Mouse (Mus musculus) liver, adult (tissue): ENCODE measurements at regions not wholly inside any gene's neighbourhood (a gene's known extent, or its start where the extent isn't known, plus 50 kb on each side); places are given as distances from the start of the nearest gene placed in this dataset.

Source experiments
- GATA4 ChIP-seq: IDR thresholded peaks from 2 replicates; pipeline ENCODE4 v1.6.1; 2014; ENCODE audit warnings: mild to moderate bottlenecking, low read length; ENCODE audit not compliant: insufficient replicate concordance

DNA sequence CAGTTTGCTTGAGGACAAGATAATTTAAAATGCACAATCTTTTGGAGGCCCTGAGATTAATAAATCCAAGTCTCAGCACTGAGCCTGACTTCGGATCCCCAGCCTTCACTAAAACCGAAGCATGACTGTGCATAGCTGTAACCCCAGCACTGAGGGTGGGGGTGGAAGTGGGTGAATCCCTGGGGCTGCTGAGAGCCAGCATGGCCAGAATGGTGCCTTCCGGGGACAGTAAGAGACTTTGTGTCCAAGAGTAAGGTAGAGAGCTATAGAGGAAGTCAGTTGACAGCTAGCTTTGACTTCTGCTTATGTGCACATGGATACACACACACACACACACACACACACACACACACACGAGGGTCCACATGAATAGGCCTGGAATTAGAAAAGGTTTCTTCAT lies 198.3 kb downstream of the Ifng start:
- TF ChIP-seq GATA4, result no peak

DNA sequence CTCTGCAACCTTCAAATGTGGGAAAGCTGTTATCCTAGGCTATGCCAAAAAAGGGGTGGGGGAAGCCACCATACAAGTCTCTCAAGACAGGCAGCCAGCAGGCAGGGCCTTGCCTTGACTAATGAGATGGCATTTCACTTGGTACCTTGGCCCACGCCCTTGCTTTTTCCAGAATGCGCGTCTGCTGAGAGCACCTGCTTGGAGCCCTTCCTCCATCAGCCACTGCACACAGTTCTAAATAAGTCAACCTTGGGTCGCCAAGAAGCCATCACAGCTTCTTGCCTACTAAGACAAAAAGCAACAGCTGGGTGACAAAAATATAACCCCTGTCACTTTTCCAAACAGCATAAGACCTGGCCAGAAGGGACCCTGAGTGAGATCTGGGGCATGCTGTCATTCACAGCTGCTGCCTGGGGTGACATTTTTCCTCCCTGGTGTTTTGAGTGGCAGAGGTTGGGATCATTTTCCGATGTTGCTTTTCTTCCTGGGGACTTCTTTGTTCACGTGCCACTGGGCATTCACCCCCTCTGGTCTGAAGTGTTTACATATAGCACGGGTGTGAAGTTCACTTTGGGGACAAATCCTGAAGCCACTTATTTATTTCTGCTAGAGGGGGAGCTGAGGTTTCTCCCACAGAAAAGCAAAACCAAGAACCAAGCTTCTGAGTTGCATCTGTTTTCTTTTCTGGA lies 199.4 kb downstream of the Ifng start:
- no peak for TF ChIP-seq GATA4

DNA sequence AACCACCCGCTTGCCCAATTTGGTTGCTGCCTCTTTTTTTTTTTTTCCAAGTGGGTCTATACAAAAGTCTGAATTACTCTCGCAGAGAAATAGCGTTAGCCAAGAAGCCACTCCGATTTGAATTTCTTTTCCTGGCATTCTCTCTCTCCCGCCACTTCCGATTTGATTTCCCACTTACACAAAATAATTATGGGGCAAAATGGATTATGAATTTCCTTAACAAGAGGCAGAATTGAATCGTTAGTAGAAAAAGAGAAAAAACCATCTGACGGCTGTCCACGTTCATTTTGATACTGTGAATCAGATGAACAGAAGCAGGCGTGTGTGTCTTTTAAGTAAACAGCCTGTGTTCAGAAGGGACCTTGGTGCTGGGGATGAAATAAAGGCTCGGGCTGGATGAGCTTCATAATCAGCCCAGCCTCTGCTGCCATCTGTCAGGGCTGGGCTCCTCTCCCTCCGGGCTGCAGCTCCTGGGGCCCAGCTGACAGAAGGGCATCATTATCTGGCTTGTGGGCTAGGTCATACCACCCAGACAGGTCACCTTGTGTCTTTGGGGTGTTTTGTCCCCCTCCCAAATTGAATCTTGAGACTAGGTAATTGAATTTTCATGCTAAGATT lies 200.1 kb downstream of the Ifng start:
- TF ChIP-seq GATA4, result no peak

- no peak for TF ChIP-seq GATA4
These were observed 202.8 kb downstream of the Ifng start for GRCm38 (mm10) chr10:118643622-118644021.

DNA sequence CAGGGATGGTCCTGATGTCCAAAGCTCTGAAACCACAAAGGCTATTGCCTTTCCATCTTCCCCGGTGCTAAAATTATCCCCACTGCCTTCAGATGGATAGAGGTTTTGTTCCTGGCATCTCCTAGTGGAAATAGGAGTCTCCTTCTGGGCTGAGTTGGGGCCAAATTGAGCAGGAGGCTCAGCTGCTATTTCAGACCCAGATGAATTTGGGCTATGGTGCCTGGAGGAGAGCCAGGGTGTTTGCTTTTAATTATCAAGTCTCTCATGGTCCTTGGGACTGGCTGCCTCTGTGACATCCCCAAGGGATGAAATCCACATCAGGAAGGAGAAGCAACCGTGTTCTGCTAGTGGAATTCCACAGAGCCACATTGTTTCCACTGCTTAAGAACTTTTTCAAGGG lies 207.3 kb downstream of the Ifng start:
- no peak for TF ChIP-seq GATA4

DNA sequence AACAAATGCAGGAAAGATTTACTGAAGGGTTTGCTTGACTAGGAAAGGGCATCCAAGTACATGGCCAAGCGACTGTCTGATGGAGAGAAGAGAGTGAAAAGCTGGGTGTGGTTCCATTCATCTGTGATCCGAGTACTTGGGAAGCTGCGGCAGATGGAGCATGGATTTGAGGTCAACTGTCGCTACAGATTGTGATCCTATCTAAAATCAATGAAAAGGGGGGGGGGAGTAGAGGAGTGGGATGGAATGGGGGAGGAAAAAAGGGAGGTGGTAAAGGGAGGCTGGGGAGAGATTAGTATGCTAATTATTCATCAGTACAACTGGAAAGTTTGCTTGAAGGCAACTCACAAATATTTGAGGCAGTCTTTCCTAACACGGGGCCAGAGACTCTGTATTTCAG lies 213.4 kb downstream of the Dyrk2 start:
- no peak for TF ChIP-seq GATA4

- no peak for TF ChIP-seq GATA4
These were observed 204.0 kb downstream of the Dyrk2 start for GRCm38 (mm10) chr10:118666009-118666408.

GRCm38 (mm10) chr10:118675816-118676465 lies 194.1 kb downstream of the Dyrk2 start:
- TF ChIP-seq GATA4, result no peak

DNA sequence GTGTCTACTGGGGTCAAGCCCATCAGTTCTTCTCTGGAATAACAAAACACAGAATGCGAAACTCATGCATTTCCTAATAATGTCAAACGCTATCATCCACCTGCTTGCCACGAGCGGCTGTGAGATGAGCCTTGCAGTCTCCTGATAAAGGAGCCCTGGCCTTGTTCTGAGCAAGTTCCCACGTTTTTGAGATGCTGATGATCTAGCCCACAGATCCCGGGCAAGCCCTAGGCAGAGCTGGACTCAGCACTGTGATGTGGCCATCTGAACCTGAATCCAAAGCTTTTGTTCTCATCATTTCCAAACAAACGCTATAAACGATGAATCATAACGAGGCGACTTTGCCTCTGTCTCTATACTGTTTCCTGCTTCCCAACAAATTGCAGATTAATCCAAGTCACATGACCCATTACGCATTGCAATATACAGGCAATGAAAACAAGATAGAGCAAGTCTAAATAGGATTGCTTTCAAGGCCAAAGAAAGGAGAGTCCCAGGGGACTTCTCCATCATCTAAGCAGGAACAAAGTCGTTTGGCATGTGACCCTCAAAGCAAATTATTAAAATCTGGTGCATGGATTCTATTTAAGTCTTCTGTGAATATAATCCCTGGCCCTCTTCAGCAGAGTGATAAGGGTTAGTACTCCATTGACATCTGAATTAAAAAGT lies 191.1 kb downstream of the Dyrk2 start:
- TF ChIP-seq GATA4, result no peak

DNA sequence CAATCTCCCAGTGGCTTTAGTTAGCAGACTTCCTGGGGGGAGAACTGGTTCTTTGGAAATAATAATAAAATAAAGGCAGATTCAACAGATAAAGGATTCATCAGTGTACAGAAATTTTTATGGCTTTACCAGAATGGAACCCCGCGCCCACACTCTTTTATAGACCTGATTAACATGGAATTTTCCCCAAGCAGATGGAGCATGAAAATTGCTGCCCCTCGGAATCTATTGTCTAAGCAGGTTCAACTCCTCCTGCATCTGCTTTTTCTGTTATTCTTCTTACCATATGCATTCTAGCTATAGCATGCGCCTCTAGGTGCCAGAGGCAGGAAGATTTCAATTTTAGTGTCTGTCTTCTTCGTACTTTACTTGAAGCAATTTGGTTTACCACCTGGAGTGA lies 190.5 kb downstream of the Dyrk2 start:
- TF ChIP-seq GATA4, result no peak

- no peak for TF ChIP-seq GATA4
These were observed 189.1 kb downstream of the Dyrk2 start for GRCm38 (mm10) chr10:118680896-118681295.

DNA sequence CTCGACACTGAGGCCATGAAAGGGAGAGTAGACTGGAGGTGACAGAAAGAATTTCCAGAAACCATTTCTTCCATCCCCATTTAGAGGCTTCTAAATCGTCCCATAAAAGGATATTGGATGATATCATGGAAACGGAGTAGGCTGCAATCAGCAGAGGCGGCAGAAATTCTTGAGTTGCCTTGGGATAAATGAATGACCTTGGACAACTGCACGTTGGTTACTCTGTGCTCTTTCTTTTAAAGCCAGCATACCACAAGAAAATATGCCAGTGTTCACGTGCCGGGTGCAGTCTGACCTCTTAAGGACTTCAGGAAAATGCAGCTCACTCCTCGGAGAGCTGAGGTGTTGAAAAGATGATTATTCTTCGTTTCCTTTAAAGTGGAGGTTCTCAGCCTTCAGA lies 186.7 kb downstream of the Dyrk2 start:
- TF ChIP-seq GATA4, result no peak

DNA sequence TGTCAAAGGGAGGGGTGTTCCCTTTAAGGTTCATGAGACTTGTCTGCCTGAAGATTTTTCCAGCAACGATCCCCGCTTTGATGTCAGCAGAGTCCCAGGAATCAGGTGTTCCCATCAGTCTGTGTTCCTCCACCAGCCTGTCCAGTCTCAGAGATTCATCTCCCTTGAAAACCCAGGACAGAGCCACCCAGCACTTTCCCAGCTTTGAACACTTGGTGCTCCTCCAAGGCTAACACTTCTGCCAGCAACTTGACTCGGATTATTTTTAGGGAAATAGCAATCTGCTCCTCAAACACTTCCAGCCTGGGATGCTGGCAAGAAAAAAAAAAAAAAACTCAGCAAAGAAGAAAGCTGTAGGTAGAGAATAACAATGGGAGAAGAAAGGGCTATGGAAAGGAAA lies 170.7 kb downstream of the Dyrk2 start:
- TF ChIP-seq GATA4, result no peak

DNA sequence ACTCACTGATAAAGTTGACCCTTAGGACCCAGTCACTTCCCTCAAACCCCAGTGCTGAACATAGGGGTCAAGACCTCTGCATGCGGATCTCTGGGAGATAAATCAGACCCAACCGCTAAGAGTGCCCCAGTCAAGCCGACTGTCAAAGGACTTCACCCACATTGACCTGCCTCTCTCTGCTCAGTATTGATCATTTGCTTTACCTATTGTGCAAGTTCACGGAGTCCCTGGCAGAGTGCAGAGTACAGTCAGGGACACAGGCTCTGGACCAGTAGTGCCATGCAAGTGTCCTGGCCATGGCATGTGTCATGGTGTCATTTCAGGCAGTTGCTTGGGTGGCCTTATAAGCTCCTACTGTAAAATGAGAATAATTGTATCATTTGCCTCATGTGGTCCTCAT lies 169.9 kb downstream of the Dyrk2 start:
- TF ChIP-seq GATA4, result no peak; the same call in 1 of the 2 replicates

DNA sequence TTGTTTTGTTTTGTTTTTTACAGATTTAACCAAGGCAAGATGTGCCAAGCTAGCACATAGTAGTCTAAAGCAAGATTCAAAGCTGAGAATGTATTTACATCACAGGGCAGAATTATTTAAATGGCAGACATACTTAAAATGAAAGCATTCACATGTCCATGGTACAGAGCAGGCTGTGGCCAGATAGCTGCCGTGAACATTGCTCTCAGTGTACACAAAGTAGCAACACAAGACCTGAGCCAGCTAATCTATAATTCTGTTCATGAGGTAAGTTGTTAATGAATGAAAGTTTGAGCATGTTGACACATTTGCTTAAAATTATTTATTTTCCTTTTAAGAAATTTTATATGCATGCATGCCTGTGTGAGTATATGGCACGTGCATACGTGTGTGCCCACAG lies 164.0 kb downstream of the Dyrk2 start:
- TF ChIP-seq GATA4, result no peak

DNA sequence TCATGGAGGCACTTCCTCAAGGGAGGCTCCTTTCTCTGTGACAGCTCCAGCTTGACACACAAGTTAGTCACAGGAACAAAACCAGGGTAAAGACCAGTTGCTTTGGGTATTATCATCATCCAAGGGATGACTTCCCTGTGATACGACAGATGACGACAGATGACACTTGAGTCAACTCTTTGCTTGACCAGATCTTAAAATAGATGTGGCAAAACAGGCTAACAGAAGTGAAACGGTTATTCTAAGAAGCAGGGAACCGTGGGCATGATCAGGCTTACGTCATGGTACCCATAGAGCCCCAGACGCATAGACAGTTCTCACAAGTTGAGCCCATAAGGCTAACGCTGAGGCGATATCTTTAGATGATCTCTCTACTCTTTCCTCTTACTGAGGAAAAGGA lies 160.3 kb downstream of the Dyrk2 start:
- no peak for TF ChIP-seq GATA4
